Mouse (Mus musculus) liver (tissue): ENCODE data around the gene Med10.

Experiments
- DNase-seq: peaks from one replicate; pipeline ENCODE4 v3.0.0-alpha.2; 2020; ENCODE audit warnings: mixed read lengths

Med10 gene

GRCm38 (mm10) chr13:69802095-69802494, at the start of gene Med10:
TSS of gene Med10 (plus strand) at chr13:69802395.
- no peak for DNase-seq

- DNase-seq: no peak
These were observed 49.3 kb upstream of the Med10 start for GRCm38 (mm10) chr13:69752875-69753274.

- no peak for DNase-seq
These were observed 43.2 kb upstream of the Med10 start for GRCm38 (mm10) chr13:69758979-69759378.

GRCm38 (mm10) chr13:69761393-69761792, 40.8 kb upstream of the Med10 start:
- no peak for DNase-seq

GRCm38 (mm10) chr13:69764646-69765045, 37.5 kb upstream of the Med10 start:
- no peak for DNase-seq

GRCm38 (mm10) chr13:69768152-69768551, 34.0 kb upstream of the Med10 start:
- DNase-seq: no peak

GRCm38 (mm10) chr13:69770538-69771456, 31.4 kb upstream of the Med10 start:
- DNase-seq: no peak

- no peak for DNase-seq
These were observed 29.8 kb upstream of the Med10 start for GRCm38 (mm10) chr13:69772358-69772757.

- no peak for DNase-seq
These were observed 24.0 kb upstream of the Med10 start for GRCm38 (mm10) chr13:69778221-69778620.

GRCm38 (mm10) chr13:69788704-69789103, 13.5 kb upstream of the Med10 start:
- no peak for DNase-seq

GRCm38 (mm10) chr13:69791814-69792213, 10.4 kb upstream of the Med10 start:
- DNase-seq: no peak

- no peak for DNase-seq
These were observed 9.6 kb upstream of the Med10 start for GRCm38 (mm10) chr13:69792541-69793009.

GRCm38 (mm10) chr13:69794808-69795207, 7.4 kb upstream of the Med10 start:
- DNase-seq: no peak

- peak; percentile 95 for DNase-seq
These were observed 7.8 kb downstream of the Med10 start for GRCm38 (mm10) chr13:69809681-69810611.

GRCm38 (mm10) chr13:69810936-69811680, 8.9 kb downstream of the Med10 start:
- no peak for DNase-seq

GRCm38 (mm10) chr13:69813870-69814269, 11.7 kb downstream of the Med10 start:
- DNase-seq: no peak

- DNase-seq: no peak
These were observed 16.1 kb downstream of the Med10 start for GRCm38 (mm10) chr13:69818306-69818705.

- DNase-seq: no peak
These were observed 19.1 kb downstream of the Med10 start for GRCm38 (mm10) chr13:69821169-69821822.

GRCm38 (mm10) chr13:69823920-69824637, 21.9 kb downstream of the Med10 start:
- no peak for DNase-seq

- no peak for DNase-seq
These were observed 23.4 kb downstream of the Med10 start for GRCm38 (mm10) chr13:69825396-69826095.

GRCm38 (mm10) chr13:69830606-69831005, 28.4 kb downstream of the Med10 start:
- no peak for DNase-seq
